Mouse (Mus musculus): Measurements from ENCODE around the gene Dnajc6. TPM values are rescaled to one million over a fixed set of nuclear protein-coding genes. Genes with fewer than 3 reads are reported as not detected.

The Dnajc6 gene
- total RNA-seq (2022) = under 1 TPM; 0.32 to 0.87 (median 0.61) TPM

GRCm38 (mm10) chr4:101496534-101497237, at the start of gene Dnajc6:
TSS of gene Dnajc6 (plus strand) at chr4:101496648.
- no peak for DNase-seq (ENCODE audit: low spot score)

DNA sequence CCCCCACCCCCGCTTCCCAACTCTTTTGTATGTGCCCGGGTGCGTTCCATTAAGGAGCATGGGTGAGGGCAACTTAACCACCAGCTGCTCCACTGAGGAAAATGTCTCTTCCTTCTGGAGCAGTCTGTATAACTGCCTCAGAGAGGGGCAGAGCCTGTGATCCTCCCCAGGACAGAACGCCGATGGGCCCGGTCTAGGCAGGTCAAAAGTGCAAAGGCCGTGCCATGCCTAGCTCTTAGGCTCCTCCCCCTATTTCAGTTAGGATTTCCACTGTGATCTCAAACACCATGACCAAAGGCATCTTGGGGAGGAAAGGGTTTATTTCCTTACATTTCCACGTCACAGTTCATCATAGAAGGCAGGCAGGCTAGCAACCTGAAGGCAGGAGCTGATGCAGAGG, 47.7 kb upstream of the Dnajc6 start:
- no peak for DNase-seq (ENCODE audit: low spot score)

DNA sequence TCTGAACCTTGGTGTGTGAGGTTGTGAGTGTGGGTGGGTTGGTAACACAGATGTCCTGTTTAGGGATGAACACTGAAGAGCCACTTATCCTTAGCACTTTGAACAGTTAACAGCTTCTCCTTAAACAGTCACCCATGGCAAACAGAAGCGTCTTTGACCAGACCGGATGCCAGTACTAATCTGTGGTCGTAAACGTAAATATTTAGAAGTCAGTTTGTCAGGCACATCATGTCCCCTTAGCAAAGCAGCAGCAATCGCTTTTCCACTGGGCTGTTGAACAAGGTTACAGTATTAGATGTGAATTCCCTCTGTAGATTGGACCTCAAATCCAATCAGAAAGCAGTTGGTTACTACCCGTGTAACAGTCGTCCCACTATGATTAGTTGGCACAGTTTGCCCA, 47.1 kb upstream of the Dnajc6 start:
- DNase-seq (ENCODE audit: low spot score) = no peak

- DNase-seq (ENCODE audit: low spot score) = peak; percentile 43
These were observed 46.2 kb upstream of the Dnajc6 start for GRCm38 (mm10) chr4:101450150-101450780.

DNA sequence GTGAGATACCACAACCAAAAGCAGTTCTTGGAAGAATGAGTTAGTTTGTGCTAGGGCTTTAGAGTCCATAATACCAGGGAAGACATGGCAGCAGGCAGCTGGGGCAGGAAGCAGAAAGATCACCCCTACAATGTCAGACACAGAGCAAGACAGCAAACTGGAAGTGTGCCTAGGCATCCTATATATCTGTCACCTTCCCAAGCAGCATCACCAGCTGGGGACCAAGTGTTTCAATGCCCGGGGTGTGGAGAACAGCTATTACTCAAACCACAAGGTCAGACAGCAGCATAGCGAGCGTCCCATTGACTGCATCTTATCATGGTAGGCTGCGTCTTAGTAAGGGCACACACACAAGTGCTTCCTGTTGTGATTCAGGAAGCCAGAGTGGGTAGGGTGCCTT, 45.4 kb upstream of the Dnajc6 start:
- DNase-seq (ENCODE audit: low spot score) = no peak

DNA sequence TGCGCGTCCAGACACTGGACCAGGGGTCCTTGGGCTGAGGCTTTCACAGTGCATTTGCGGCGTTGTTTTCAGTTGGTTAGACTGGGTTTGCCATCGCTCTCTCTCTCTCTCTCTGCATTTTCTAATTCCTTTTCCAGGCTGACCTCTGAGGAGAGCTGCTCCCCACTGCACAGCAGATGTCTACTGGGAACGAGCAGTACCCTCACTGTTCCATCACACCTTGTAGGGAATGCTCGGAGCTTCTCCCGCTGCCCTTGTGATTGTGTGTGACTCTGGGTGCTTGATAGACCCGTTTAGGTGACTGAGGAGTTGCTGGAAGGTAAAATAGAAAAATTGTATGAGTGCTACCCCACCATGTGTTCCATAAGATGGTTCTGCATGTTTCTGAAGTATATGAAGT, 43.6 kb upstream of the Dnajc6 start:
- DNase-seq (ENCODE audit: low spot score) = no peak

DNA sequence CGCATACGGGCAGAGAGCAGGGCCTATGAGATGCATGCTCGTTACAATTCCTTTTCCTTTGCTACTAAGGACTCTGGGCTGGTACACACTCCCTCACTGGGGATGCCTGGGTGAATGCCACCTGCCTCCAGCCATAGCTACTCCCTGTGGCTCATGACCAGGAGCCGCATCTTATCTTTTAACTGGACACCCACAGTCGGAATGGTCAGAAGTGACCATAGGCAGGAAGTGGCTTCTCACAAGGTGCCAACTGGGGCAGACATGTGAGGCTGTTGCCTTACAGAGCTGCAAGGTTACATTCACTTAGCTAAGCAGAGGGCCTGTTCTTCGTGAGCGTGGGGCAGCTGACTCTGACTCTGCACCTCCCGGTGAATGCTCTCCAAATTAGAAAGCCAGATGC, 39.3 kb upstream of the Dnajc6 start:
- no peak for DNase-seq (ENCODE audit: low spot score)

DNA sequence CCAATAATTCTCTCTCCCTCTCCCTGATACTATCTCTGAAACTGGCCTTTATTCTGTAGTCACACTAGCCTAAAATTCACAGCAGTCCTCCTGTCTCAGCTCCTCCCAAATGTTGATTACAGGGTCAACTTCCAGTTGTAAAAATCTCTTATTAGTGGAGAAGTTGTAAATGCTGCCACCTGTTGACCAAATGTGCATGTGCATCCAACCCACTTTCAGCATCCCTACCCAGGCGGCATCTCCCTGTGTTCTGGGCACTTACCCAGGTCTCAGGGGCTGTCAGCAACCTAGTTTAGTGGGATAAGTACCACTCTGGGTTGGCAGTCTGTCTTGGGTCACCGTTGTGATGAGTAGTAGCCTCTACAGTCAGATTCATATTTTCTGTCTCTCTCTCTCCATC, 38.1 kb upstream of the Dnajc6 start:
- peak; percentile 58 for DNase-seq (ENCODE audit: low spot score)

DNA sequence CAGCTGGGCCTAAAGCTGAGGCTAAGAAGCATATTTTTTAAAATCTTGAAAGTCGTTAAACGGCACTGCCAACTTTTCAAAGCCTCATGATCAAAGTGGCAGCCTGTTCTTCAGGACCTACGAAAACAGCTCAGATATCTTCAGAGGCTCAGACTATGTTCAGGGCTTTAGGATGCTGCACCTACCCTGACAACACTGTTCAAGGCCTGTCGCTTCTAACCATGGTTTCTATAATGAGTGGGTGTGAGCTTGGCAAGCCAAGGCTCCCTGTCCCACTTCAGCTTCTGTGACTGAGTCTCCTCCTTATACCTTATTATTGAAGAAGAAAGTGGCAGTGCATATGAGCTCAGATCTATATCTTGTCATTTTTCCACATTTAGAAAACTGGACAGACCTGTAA, 37.1 kb upstream of the Dnajc6 start:
- DNase-seq (ENCODE audit: low spot score) = no peak

GRCm38 (mm10) chr4:101460114-101460513, 36.3 kb upstream of the Dnajc6 start:
- no peak for DNase-seq (ENCODE audit: low spot score)

GRCm38 (mm10) chr4:101462065-101462464, 34.4 kb upstream of the Dnajc6 start:
- no peak for DNase-seq (ENCODE audit: low spot score)

- no peak for DNase-seq (ENCODE audit: low spot score)
These were observed 30.2 kb upstream of the Dnajc6 start for GRCm38 (mm10) chr4:101466264-101466663.

- DNase-seq (ENCODE audit: low spot score) = no peak
These were observed 27.2 kb upstream of the Dnajc6 start for GRCm38 (mm10) chr4:101469242-101469641.

- DNase-seq (ENCODE audit: low spot score) = no peak
These were observed 25.9 kb upstream of the Dnajc6 start for GRCm38 (mm10) chr4:101470543-101470942.

GRCm38 (mm10) chr4:101472767-101473166, 23.7 kb upstream of the Dnajc6 start:
- DNase-seq (ENCODE audit: low spot score) = peak; percentile 34

GRCm38 (mm10) chr4:101490320-101490917, 6.0 kb upstream of the Dnajc6 start:
- peak; percentile 17 for DNase-seq (ENCODE audit: low spot score)

GRCm38 (mm10) chr4:101491704-101492103, 4.7 kb upstream of the Dnajc6 start:
- DNase-seq (ENCODE audit: low spot score) = no peak

DNA sequence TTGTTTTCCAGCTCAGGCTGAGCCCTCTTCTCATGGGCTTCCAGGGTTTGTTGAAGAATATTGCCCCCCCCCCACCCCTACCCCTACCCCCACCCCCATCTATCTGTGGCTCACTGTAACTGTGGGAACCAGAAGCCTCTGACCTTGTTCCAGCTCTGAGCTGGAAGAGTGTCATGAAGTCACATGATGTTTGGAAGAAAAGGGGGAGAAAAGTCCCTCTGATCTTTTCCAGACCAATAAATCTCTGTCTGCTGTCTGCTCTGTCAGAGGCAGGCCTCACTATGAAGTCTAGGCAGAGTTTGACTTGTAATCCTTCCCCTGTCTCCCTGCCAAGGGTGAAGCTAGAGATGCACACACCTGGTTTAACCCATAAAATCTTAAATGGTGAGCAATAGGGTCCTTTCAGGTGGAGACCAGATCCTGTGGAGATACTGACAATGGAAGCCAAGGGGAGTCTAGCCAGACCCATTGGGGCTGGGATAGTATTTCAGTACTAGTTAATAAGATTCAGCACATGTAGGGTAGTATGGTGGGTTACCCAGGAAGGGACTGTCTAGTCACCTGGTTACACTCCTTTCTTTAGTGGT, 2.7 kb upstream of the Dnajc6 start:
- DNase-seq (ENCODE audit: low spot score) = no peak

DNA sequence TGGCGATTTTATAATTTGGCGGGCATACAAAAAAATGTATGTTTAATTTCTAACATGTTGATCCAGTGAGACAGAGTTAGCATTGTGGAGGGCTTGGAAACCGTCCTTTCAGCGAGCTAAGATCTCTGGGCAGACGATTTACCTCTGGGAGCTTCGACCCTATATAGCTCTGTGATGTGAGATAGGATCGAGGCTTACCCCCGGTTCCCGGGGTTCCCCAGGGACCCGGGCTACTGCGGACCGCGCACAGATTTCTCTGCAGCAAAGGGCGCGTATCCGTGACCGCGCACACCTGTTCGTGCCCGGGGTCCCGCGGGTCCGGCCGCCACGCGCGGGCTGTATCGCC, 287 bp upstream of the Dnajc6 start:
- DNase-seq (ENCODE audit: low spot score) = no peak

GRCm38 (mm10) chr4:101497336-101497735, 888 bp downstream of the Dnajc6 start:
- no peak for DNase-seq (ENCODE audit: low spot score)

DNA sequence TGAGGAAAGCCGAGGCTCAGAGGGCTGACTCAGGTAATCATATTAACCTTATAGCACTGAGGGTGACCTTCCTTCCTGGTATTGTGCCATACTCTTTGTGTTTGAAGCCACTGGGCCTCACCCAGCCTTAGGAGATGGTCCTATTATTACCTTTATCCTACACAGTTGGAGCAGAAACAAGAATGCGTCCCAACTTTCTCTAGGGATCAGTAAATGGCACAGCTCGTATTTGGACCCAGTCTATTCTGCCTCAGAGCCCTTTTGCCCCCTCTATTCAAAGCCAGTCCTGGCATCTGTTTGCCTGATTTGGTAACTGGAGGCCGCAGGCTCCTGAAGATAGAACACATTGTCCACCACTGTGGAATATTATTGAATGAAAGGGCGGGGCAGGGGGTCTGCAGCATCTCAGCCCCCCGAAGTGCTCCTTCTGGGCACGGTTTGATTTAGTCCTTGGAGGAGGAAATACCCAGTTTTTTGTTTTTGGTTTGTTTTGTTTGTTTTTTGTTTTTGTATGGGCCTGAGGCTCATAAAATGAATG, 8.1 kb downstream of the Dnajc6 start:
- no peak for DNase-seq (ENCODE audit: low spot score)

DNA sequence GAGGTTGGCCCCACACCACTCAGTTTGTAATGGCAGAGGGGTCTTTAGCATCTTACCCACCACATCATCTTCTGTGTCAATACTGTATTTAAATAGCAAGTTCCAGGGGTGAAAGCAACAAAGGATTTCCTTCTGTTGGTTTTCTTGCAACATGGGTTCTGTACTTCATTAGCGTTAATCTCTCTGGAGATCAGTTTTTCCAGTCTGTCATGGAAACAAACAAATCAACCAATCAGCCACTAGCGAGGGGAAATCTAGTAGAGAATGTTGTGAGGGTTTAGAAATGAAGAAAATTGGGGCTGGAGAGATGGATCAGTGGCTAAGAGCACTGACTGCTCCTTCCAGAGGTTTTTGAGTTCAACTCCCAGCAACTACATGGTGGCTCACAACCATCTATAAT, 9.5 kb downstream of the Dnajc6 start:
- no peak for DNase-seq (ENCODE audit: low spot score)

DNA sequence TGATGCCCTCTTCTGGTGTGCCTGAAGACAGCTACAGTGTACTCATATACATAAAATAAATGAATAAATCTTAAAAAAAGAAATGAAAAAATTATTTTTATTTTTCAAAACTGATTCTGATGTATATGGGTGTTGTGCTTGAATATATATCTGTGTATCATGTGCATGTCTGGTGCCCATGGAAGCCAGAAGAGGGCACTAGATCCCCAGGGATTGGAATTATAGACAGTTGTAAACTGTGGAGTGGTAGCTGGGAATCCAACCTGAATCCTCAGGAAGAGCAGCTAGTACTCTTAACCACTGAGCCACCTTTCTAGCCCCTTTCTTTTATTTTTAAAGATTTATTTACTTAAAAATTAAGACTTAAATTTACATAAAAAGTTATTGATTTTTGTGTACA, 9.9 kb downstream of the Dnajc6 start:
- DNase-seq (ENCODE audit: low spot score) = no peak
